In genomic region chr2:125925081-125925480, GRCm38 (mm10) we compare ENCODE assay signal across 14 mouse cellular contexts.
"Had no signal": no experiment of that assay in that cellular context is flagged by ENCODE, and none has a peak within 500 bp of the region (broad histone marks: within the 10 kb centered on the region; RNA-seq: fewer than 3 reads in every experiment).

No protein-coding gene starts in this region.

- H3K4me3 ChIP-seq: limb, embryonic 10.5 days; limb, embryonic 13.5 days; liver, embryonic 12.5 days; liver, embryonic 15.5 days; lung, embryonic 15.5 days had no signal

- H3K27ac ChIP-seq: limb, embryonic 10.5 days; limb, embryonic 13.5 days; liver, embryonic 12.5 days; liver, embryonic 15.5 days; lung, embryonic 15.5 days had no signal

- H3K4me1 ChIP-seq: limb, embryonic 10.5 days; liver, embryonic 12.5 days; liver, embryonic 15.5 days had no signal

- DNase-seq: kidney, postnatal 14 days; kidney, postnatal 4 days; liver; lung, adult 18-20 months; lung, postnatal 10 days; lung, postnatal 36 days; midbrain, embryonic 14.5 days; thymus, adult 18-20 months; thymus, postnatal 36 days had no signal
